Mouse (Mus musculus) limb, embryonic 14.5 days (tissue): ENCODE data around the gene Src. TPM values are rescaled to one million over a fixed set of nuclear protein-coding genes. Genes with fewer than 3 reads are reported as not detected.
A peak's percentile ranks its signal among the peaks of the same experiment; 100 is the strongest.

Source experiments
- ATAC-seq: fragments of 200-750 bp; cut with Nextera tagmentation; 2 replicates; pipeline ENCODE4 v1.8.0; 2017; ENCODE audit warnings: low read depth, moderate number of reproducible peaks, moderate TSS enrichment; ENCODE audit not compliant: low FRiP score
- DNase-seq: peaks from one replicate; pipeline ENCODE4 v3.0.0-alpha.2; 2015; ENCODE audit warnings: low spot score
- H3K27ac ChIP-seq: fragments of 300-500 bp; sonication (generic); replicated peaks from 2 replicates; pipeline ENCODE4 v1.5.1; 2014; ENCODE audit warnings: low read depth, mild to moderate bottlenecking, low read length, moderate library complexity, mixed read lengths
- H3K27me3 ChIP-seq: fragments of 300-500 bp; sonication (generic); 2 replicates; pipeline ENCODE4 v1.6.1; 2014; ENCODE audit warnings: low read length, mixed read lengths; ENCODE audit not compliant: control insufficient read depth, insufficient read depth
- H3K36me3 ChIP-seq: fragments of 300-500 bp; sonication (generic); 2 replicates; pipeline ENCODE4 v1.6.1; 2014; ENCODE audit warnings: mild to moderate bottlenecking, low read length, moderate library complexity, mixed read lengths; ENCODE audit not compliant: control insufficient read depth, insufficient read depth
- H3K4me1 ChIP-seq: fragments of 300-500 bp; sonication (generic); 2 replicates; pipeline ENCODE4 v1.6.1; 2014; ENCODE audit warnings: antibody characterized with exemption, low read length, mixed read lengths; ENCODE audit not compliant: control insufficient read depth, insufficient read depth
- H3K4me2 ChIP-seq: fragments of 300-500 bp; sonication (generic); replicated peaks from 2 replicates; pipeline ENCODE4 v1.6.1; 2014; ENCODE audit warnings: low read depth, mild to moderate bottlenecking, low read length, moderate library complexity; ENCODE audit not compliant: severe bottlenecking
- H3K4me3 ChIP-seq: fragments of 300-500 bp; sonication (generic); replicated peaks from 2 replicates; pipeline ENCODE4 v1.5.1; 2014; ENCODE audit warnings: low read length
- H3K9ac ChIP-seq: fragments of 300-500 bp; sonication (generic); 2 replicates; pipeline ENCODE4 v1.6.1; 2014; ENCODE audit warnings: mild to moderate bottlenecking, low read depth, low read length, moderate library complexity; ENCODE audit not compliant: severe bottlenecking
- H3K9me3 ChIP-seq: fragments of 300-500 bp; sonication (generic); 2 replicates; pipeline ENCODE4 v1.6.1; 2016; ENCODE audit warnings: low read length; ENCODE audit not compliant: control insufficient read depth
- POLR2A ChIP-seq: fragments of 200-500 bp; IDR thresholded peaks from 2 replicates; pipeline ENCODE4 v1.8.0; 2012; ENCODE audit warnings: inconsistent platforms, mild to moderate bottlenecking, moderate library complexity, borderline replicate concordance; ENCODE audit not compliant: insufficient read depth, insufficient read length; ENCODE audit errors: extremely low read depth
- WGBS: fragments of 180-500 bp; shearing (Covaris S2); extraction: QIAGEN DNeasy Blood & Tissue Kit; methylation state at CpG from one replicate; pipeline ENCODE4 v1.1.7; 2014; 5-methylcytosine and 5-hydroxymethylcytosine counted together
- polyA plus RNA-seq, 2 experiments: library from polyadenylated mRNA; depleted of rRNA in 1 of 2; stranded (reverse) in 1 of 2; unstranded in 1 of 2; fragments of >200 nt; fragmentation: Nextera tagmentation in 1 of 2; extraction: Ambion mirVana in 1 of 2; gene quantifications; 2 replicates each; pipeline versions ENCODE4 v1.2.1 to v1.2.3; 2012 to 2014

Src gene
- polyA plus RNA-seq, 2 experiments, result 15.9 to 43.6 TPM

DNA sequence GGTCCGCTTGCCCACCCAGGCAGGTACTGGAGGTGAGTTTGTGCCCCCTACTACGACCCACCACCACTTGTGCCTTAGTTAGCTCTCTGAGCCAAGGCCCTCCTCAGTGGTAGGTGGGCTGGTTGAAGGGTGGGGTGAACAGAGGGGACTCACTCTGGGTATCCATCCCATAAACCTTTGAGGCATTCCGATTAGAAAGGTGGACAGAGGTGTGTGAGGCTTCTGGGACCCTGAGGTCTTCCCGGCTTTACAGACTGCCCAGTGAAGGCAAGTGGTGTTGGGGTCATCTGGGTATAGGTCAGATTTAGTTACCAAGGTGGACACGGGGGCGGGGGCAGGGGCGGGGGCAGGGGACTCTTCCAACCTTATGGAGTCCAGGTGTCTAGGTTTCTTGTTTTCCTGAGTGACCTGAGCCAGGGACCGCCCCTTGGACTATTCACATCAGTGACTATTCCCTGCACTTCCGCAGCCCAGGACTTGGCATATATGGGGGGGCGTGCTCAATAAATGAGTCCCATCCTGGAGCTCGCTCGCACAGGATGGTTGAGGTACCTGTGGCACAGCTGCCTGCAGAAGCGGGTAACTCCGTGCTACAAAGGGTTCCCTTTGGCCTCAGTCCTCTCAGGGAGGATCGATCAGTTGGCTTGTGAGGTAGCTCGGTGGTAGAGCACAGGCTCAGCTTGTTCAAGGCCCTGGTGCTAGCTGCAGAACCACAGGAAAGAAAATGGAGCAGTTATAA, 6.8 kb downstream of the Src start:
- DNase-seq (no peak), ATAC-seq (no peak)
- Histone ChIP-seq H3K4me3 (peak overlapping the region; percentile 87), H3K27ac (peak overlapping the region; percentile 94), H3K27me3 (no peaks in the 10 kb centered on the region), H3K4me2 (peak overlapping the region; percentile 78), H3K4me1 (peaks cover 30% of the 10 kb centered on the region), H3K9me3 (no peaks in the 10 kb centered on the region), H3K9ac (peak overlapping the region; percentile 99), H3K36me3 (peaks cover 19% of the 10 kb centered on the region)
- WGBS, result 51% methylated on average over 16 of the region's 16 CpGs
- TF ChIP-seq POLR2A, result no peak

DNA sequence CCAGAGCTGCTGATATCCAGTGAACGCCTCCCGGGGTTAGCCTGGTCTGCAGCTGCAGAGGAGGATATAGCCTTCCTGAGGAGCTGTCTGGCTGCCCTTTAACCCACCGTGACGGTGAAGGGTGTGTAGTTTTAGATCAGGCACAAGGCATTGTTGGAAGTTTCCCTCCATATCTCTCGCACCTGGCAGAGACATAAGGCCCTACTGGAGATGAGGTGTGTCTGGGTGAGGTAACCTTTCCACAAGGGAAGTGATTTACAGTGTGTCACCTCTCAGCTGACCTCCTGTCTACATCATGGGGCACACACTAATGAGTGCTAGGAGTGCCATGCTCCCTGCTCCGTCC, 7.4 kb downstream of the Src start:
- H3K4me1 ChIP-seq, result peaks cover 30% of the 10 kb centered on the region
- TF ChIP-seq POLR2A, result no peak
- no peak for DNase-seq
- no peak overlapping the region for H3K27ac ChIP-seq
- H3K9ac ChIP-seq, result no peak overlapping the region
- no peaks in the 10 kb centered on the region for H3K27me3 ChIP-seq
- H3K4me3 ChIP-seq, result peak overlapping the region; percentile 87
- H3K9me3 ChIP-seq, result no peaks in the 10 kb centered on the region
- H3K4me2 ChIP-seq, result peak overlapping the region; percentile 78
- peaks cover 20% of the 10 kb centered on the region for H3K36me3 ChIP-seq
- WGBS, result 69% methylated on average over 6 of the region's 6 CpGs
- ATAC-seq, result no peak

DNA sequence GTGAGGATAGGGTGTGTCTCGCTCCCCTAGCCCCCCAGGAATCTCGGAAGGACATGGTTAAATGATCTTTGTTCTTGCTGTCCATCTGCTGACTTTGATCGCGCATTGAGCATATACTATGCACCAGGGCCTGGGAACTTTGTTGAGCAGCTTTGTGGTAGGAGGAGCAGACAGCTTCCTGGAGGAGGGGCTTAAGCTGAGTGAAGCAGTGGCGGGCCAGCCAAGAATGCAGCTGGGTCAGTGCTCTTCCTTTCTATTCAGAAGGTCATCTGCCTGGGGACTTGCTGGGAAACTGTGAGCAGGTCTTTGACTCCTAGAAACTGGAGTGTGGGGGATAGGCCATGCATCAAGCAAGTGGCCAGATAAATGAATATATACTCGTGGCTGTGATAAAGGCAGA, 7.9 kb downstream of the Src start:
- Histone ChIP-seq H3K27ac (no peak overlapping the region), H3K4me1 (peaks cover 30% of the 10 kb centered on the region), H3K4me3 (no peak overlapping the region), H3K36me3 (peaks cover 23% of the 10 kb centered on the region), H3K9ac (no peak overlapping the region), H3K4me2 (no peak overlapping the region), H3K9me3 (no peaks in the 10 kb centered on the region), H3K27me3 (no peaks in the 10 kb centered on the region)
- no peak for ATAC-seq
- WGBS, result 76% methylated on average over 6 of the region's 6 CpGs
- no peak for TF ChIP-seq POLR2A
- no peak for DNase-seq

DNA sequence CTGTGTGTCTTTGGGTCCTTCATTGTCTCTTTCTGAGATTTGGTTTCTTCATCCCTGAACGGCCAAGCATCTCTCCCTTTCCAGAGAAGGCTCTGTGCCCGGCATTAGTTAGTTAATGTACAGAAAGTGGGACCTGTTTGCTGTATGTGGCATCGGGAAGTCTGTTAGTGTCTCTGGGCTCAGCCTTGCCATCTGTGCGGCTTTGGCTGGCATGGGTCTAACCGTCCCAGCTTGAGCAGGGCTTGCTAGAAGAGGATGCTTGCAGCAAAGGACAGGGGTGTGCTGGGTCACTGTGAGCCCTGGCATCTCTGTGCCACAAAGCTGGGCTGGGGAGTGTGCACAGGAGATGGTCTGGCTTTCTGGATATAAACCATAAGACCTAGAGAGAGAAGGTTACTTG, 8.9 kb downstream of the Src start:
- Histone ChIP-seq H3K27me3 (no peaks in the 10 kb centered on the region), H3K9me3 (no peaks in the 10 kb centered on the region), H3K36me3 (peaks cover 32% of the 10 kb centered on the region), H3K4me2 (no peak overlapping the region), H3K4me3 (no peak overlapping the region), H3K27ac (no peak overlapping the region), H3K4me1 (peaks cover 35% of the 10 kb centered on the region), H3K9ac (no peak overlapping the region)
- no peak for DNase-seq
- ATAC-seq, result no peak
- WGBS, result 85% methylated on average over 5 of the region's 5 CpGs
- no peak for TF ChIP-seq POLR2A

DNA sequence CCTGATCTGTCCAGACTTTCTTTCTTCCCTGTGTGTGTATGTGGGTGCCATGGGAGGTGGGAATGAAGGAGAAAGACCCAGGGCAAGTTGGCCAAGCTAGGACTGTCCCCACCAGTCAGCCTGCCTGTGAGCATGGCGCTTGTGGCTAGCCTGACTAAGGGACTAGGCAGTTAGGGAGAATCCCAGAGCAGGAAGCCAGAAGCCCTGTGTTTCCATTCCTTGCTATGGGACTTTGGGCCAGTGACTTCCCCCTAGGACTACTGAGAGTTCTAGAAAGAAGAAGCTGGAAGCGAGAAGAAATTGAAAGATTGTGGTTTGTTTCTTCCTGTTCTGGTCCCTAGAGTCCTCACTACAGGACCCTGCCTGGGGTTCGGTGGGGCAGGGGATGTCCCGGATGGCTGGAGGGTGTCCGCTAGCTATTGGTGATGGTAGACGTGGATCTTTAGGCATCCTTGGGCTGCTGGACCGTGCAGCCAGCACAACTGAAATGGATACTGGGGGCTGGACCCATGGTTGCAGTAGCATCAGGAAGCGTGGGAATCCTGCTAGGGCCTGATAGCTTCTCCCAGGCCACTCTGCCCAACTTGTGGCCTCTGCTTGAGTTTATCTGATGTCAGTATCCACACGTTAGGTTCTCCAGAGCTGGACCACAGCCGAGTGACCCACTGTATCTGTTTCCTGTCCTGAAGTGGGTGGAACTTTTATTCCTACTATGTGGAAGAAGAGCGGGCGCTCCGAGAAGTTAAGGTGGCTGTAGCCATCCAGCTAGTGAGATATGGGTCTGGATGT, 10.3 kb downstream of the Src start:
- ATAC-seq (no peak), DNase-seq (no peak)
- TF ChIP-seq POLR2A, result no peak
- Histone ChIP-seq H3K4me1 (peaks cover 33% of the 10 kb centered on the region), H3K9ac (no peak overlapping the region), H3K4me2 (no peak overlapping the region), H3K9me3 (no peaks in the 10 kb centered on the region), H3K4me3 (no peak overlapping the region), H3K27ac (no peak overlapping the region), H3K36me3 (peaks cover 43% of the 10 kb centered on the region), H3K27me3 (no peaks in the 10 kb centered on the region)
- WGBS, result 87% methylated on average over 13 of the region's 13 CpGs
